Mouse (Mus musculus): ENCODE results near the gene Scgb1b3.

The Scgb1b3 gene

DNA sequence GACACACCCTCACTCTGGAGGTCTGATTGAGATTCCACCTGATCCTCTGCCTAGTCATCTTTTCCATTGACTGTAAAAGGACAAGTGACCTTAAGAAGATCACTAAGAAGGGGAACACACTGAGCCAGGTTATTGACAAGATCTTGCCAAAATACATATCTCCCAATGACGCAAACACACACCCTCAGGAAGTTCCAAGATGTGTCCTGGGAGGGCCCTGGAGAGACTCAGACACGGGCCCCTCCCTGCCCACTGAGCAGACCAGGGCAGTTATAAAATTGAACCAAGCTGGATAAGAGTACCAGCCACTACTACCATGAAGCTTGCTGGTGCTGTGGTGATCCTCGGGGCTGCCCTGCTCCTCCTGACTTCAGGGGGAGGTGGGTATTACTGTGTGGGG lies at the start of gene Scgb1b3:
Gene Scgb1b3, plus strand, starts transcription at position 301 of the 400 bp plus-strand sequence.
- in situ Hi-C loops (cut with MboI, MseI) = no loop called here

DNA sequence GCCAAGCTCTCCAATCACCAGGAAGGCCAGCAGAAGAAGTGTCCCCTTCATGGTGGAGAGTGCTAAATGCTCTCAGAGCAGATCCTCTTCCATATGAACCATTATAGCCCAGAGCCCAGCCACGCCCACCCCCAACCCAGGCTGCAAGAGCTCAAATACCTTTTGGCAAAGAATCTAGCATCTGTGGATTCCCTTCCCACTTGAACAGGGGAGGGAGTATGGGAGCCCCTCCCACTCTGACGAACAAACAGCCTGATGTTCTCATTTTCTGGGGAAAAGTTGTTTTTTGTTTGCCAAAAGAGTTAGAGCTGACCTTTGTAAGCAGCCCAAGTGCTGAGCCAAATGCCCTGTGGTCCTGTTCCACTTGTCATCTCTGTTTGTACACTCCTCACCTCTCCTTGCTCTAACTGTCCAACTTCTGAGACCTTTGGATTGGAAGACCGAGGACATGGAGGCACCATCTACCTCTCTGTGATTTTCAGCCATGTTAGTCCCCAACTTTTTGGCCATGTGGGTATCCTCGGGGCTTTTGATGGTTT lies 13.3 kb upstream of the Scgb1b3 start, which contains the start of gene Scgb2b3:
Gene Scgb2b3, minus strand, starts transcription at position 51 of the 539 bp plus-strand sequence.
- in situ Hi-C loops (cut with MboI, MseI) = no loop called here
